In the genomic region with DNA sequence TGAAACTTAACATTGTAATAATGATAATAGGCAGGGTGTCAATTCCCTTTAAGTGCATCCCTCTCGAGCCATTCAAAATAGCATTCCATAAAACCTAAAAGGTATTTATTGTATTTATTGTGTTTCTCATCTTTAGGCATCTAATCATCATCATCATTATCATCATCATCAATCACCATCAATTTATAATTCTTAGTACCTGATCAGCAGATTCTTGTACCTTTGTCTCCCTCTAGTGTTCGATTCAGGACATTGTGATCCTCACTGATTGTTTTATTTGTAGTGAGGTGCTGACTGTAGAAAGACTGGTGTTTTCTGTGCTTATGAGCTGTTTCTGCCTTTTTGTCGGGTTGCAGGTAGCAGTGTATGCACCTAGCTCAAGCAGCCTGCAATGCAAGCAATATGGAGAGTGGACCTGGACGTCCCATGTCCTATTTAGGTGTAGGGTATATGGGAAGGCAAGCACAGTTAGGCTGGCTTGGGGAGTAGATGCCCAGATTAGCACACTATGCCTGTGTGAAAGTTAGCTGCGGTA, we compare ENCODE assay signal across 8 mouse cellular contexts.
DNase-seq lines count a peak whose midpoint lies in the region; ATAC-seq and TF ChIP-seq lines count a peak whose summit lies in the region.

No protein-coding gene starts in this region.

- 22% methylated on average over 5 of the region's 5 CpGs for WGBS in liver, adult 2 months
- WGBS in hindbrain, postnatal 0 days: 24% methylated on average over 5 of the region's 5 CpGs

- H3K9me3 ChIP-seq in hindbrain, postnatal 0 days (ENCODE audit: low read length): no peaks in the 10 kb centered on the region

- peak; percentile 73; the same call in 1 of the 2 replicates for ATAC-seq in hindbrain, postnatal 0 days
- no peak for ATAC-seq in inflammation-experienced regulatory T-cells, adult 6 months

- no peak overlapping the region for H3K4me3 ChIP-seq in liver, adult 2 months (ENCODE audit: insufficient read depth, low read depth, low read length)
- H3K4me3 ChIP-seq in hindbrain, postnatal 0 days (ENCODE audit: low read length): no peak overlapping the region

- H3K79me2 ChIP-seq in liver, adult 2 months (ENCODE audit: control insufficient read depth, insufficient read depth, low read length): no peaks in the 10 kb centered on the region

- H3K4me2 ChIP-seq in hindbrain, postnatal 0 days (ENCODE audit: low read depth, low read length): no peak overlapping the region

- H3K4me1 ChIP-seq in liver, adult 2 months (ENCODE audit: control insufficient read depth, insufficient read depth, low read length): no peaks in the 10 kb centered on the region
- H3K4me1 ChIP-seq in hindbrain, postnatal 0 days (ENCODE audit: insufficient read depth, low read length): no peaks in the 10 kb centered on the region

- H3K27ac ChIP-seq in liver, adult 2 months (replicated peaks; ENCODE audit: insufficient read depth, low read depth, low read length): no peak overlapping the region
- H3K27ac ChIP-seq in hindbrain, postnatal 0 days: no peak overlapping the region

- H3K27me3 ChIP-seq in liver, adult 2 months (ENCODE audit: control insufficient read depth, insufficient read depth, low read length): no peaks in the 10 kb centered on the region
- no peaks in the 10 kb centered on the region for H3K27me3 ChIP-seq in hindbrain, postnatal 0 days (ENCODE audit: insufficient read depth, low read length)

- no peaks in the 10 kb centered on the region for H3K36me3 ChIP-seq in liver, adult 2 months (ENCODE audit: control insufficient read depth, insufficient read depth, low read length)
- no peaks in the 10 kb centered on the region for H3K36me3 ChIP-seq in hindbrain, postnatal 0 days (ENCODE audit: insufficient read depth, low read length)

- no peak for TF ChIP-seq CTCF in liver, adult 2 months (IDR thresholded peaks at IDR 0.05; ENCODE audit: low read depth, low read length)
- TF ChIP-seq CTCF in hindbrain, postnatal 0 days (IDR thresholded peaks at IDR 0.05; ENCODE audit: low read depth): peak; percentile 78

- peak; percentile 4 for DNase-seq in liver, adult 2 months (ENCODE audit: extremely low read depth, low read depth, low spot score)
- no peak for DNase-seq in liver
- DNase-seq in embryo, embryonic 10 days (ENCODE audit: low spot score): peak; percentile 52
- peak; percentile 74 for DNase-seq in hindbrain, postnatal 0 days (ENCODE audit: low spot score)
- peak; percentile 80 for DNase-seq in retina, embryonic 14.5 days (ENCODE audit: low spot score)
- DNase-seq in lung, adult 18-20 months: no peak
- DNase-seq in ovary, postnatal 14 days (ENCODE audit: low spot score): no peak

- H3K9ac ChIP-seq in liver, adult 2 months (ENCODE audit: low read depth, low read length): no peak overlapping the region
- no peak overlapping the region for H3K9ac ChIP-seq in hindbrain, postnatal 0 days (replicated peaks; ENCODE audit: low read length)

- TF ChIP-seq POLR2A in liver, adult 2 months (IDR thresholded peaks at IDR 0.05; ENCODE audit: extremely low read depth, insufficient read depth, low read length): no peak

Comparison
In these comparisons a context has a peak if more than half of its experiments do, and no peak if none do; other contexts are left out.
1. DNase-seq: peak in liver, adult 2 months (single experiment), embryo, embryonic 10 days (single experiment), hindbrain, postnatal 0 days (single experiment) and retina, embryonic 14.5 days (single experiment); none in liver (single experiment), lung, adult 18-20 months (0 of 2) and ovary, postnatal 14 days (single experiment).